Mouse (Mus musculus) kidney, postnatal 0 days (tissue): ENCODE data around the gene Cdc14a. TPM values are rescaled to one million over a fixed set of nuclear protein-coding genes. Genes with fewer than 3 reads are reported as not detected.

Experiments used
- ATAC-seq: fragments of 200-750 bp; cut with Nextera tagmentation; replicated peaks from 2 replicates; pipeline ENCODE4 v1.8.0; 2017; ENCODE audit warnings: low read depth, moderate number of reproducible peaks, moderate TSS enrichment, moderate library complexity; ENCODE audit not compliant: low FRiP score
- DNase-seq: peaks from one replicate; pipeline ENCODE4 v3.0.0-alpha.2; 2016; ENCODE audit warnings: low spot score
- H3K27ac ChIP-seq: fragments of 300-500 bp; sonication (generic); 2 replicates; pipeline ENCODE4 v1.5.1; 2014; ENCODE audit warnings: mild to moderate bottlenecking
- H3K27me3 ChIP-seq: fragments of 300-500 bp; sonication (generic); 2 replicates; pipeline ENCODE4 v1.6.1; 2014; ENCODE audit warnings: low read length, mixed read lengths; ENCODE audit not compliant: insufficient read depth
- H3K36me3 ChIP-seq: fragments of 300-500 bp; sonication (generic); 2 replicates; pipeline ENCODE4 v1.6.1; 2014; ENCODE audit warnings: low read length, mixed read lengths; ENCODE audit not compliant: insufficient read depth
- H3K4me1 ChIP-seq: fragments of 300-500 bp; sonication (generic); replicated peaks from 2 replicates; pipeline ENCODE4 v1.6.1; 2014; ENCODE audit warnings: antibody characterized with exemption, low read length, mixed read lengths; ENCODE audit not compliant: insufficient read depth
- H3K4me2 ChIP-seq: fragments of 300-500 bp; sonication (generic); 2 replicates; pipeline ENCODE4 v1.6.1; 2014; ENCODE audit warnings: mild to moderate bottlenecking, low read length, moderate library complexity, mixed read lengths
- H3K4me3 ChIP-seq: fragments of 300-500 bp; sonication (generic); replicated peaks from 2 replicates; pipeline ENCODE4 v1.5.1; 2014; ENCODE audit warnings: low read depth, low read length
- H3K9ac ChIP-seq: fragments of 300-500 bp; sonication (generic); 2 replicates; pipeline ENCODE4 v1.6.1; 2014; ENCODE audit warnings: low read depth, low read length
- H3K9me3 ChIP-seq: fragments of 300-500 bp; sonication (generic); replicated peaks from 2 replicates; pipeline ENCODE4 v1.6.1; 2016; ENCODE audit warnings: low read length, inconsistent platforms, mixed read lengths
- CTCF ChIP-seq: IDR thresholded peaks from 2 replicates; pipeline ENCODE4 v1.5.1; 2016; ENCODE audit warnings: antibody characterized with exemption, low read depth, mild to moderate bottlenecking, moderate library complexity
- WGBS: fragments of 180-500 bp; shearing (Covaris S2); extraction: QIAGEN DNeasy Blood & Tissue Kit; methylation state at CpG from one replicate; pipeline ENCODE4 v1.1.7; 2014; 5-methylcytosine and 5-hydroxymethylcytosine counted together
- polyA plus RNA-seq: library from polyadenylated mRNA; unstranded; fragments of >200 nt; fragmentation: Nextera tagmentation; extraction: Ambion mirVana; gene quantifications from 2 replicates; pipeline ENCODE4 v1.2.1, GENCODE M21; 2015

Gene Cdc14a
- polyA plus RNA-seq, 1 experiment from 2014 or later: 12.9 TPM

DNA sequence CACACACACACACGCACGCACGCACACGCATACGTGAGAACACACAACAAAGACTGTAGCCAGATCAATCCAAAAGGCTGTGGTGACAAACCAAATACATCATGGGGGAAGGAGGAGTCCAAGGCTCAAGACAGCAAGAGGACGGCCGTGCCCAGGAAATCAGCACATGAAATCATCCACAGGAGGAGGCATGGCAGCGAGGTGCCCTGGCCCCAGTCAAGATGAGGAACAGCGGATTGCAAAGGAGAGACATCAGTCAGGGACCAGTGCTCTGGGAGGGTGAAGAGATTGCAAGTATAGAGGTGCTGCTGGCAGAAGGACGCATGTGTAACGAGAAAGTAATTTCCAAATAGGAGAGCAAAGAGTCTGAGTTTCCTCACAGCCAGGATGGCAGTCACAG is 22.4 kb downstream of the Cdc14a start:
- H3K27me3 ChIP-seq: no peaks in the 10 kb centered on the region
- no peak overlapping the region for H3K4me2 ChIP-seq
- H3K36me3 ChIP-seq: no peaks in the 10 kb centered on the region; the same call in 1 of the 2 replicates
- no peaks in the 10 kb centered on the region for H3K9me3 ChIP-seq
- H3K9ac ChIP-seq: no peak overlapping the region
- H3K4me3 ChIP-seq: no peak overlapping the region
- 0 out of 2 replicates have a peak, but pooled peaks cover 4% of the 10 kb centered on the region for H3K4me1 ChIP-seq
- DNase-seq (no peak), ATAC-seq (no peak)
- WGBS: 79% methylated on average over 11 of the region's 11 CpGs
- H3K27ac ChIP-seq: no peak overlapping the region
- no peak for TF ChIP-seq CTCF

DNA sequence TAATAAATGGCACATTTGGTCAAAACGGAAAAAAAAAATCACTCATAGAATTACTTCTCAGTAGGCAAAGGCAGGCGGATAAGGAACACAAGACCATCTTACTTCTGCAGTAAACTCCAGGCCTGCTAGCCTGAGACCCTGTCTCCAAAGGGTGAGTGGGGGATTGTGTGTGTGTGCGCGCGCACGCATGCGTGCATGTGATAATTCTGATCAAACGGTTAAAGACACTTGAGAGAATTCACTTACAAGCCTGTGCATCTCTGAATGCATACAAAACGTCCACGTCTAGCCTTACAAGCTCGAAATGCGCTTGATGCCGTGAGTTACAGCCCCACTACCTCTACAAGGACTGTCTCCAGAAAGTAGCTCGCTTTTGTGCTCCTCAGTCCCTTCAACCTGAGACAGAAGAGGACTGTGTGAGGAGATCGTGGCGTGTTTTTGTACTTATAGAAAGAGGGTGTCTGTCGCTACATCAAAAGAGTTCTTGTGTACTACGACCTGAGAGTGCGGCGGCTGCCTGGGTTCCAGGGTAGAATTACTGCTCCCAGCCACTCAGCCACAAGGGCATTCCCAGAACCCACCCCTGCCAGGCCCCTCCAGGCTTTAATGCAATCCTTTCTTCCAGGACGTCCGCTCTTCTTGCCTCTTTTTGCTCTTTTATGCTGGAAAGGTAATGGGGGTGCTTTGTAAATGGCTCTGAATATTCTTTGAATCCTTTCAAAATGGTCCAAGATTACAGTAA is 24.3 kb downstream of the Cdc14a start:
- no peak for TF ChIP-seq CTCF
- DNase-seq: no peak
- Histone ChIP-seq H3K4me1 (0 out of 2 replicates have a peak, but pooled peaks cover 4% of the 10 kb centered on the region), H3K27me3 (no peaks in the 10 kb centered on the region), H3K4me3 (no peak overlapping the region), H3K9ac (no peak overlapping the region), H3K36me3 (no peaks in the 10 kb centered on the region; the same call in 1 of the 2 replicates), H3K9me3 (no peaks in the 10 kb centered on the region), H3K27ac (no peak overlapping the region), H3K4me2 (no peak overlapping the region)
- no peak for ATAC-seq
- WGBS: 73% methylated on average over 22 of the region's 22 CpGs

DNA sequence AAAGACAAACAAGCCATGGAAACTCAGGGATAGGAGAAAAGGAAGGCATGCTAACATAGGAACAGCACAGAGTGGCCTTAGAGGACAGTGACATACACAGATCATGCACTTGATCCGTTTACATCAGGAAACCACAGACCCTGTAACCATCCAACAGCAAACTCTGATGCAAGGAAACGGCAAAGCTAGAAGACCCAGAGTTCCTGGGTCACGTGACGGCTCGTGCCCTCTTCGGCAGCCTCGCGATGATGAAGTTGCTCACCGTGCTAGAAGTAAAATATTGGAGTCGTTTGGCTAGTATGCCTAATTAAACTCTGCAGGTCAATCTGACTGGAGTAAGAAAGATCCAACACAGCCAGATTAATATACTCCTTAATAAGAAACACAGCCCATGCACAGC is 25.3 kb downstream of the Cdc14a start:
- Histone ChIP-seq H3K9ac (no peak overlapping the region), H3K36me3 (no peaks in the 10 kb centered on the region), H3K4me3 (no peak overlapping the region), H3K27ac (no peak overlapping the region), H3K9me3 (no peaks in the 10 kb centered on the region), H3K4me2 (no peak overlapping the region), H3K27me3 (no peaks in the 10 kb centered on the region), H3K4me1 (0 out of 2 replicates have a peak, but pooled peaks cover 4% of the 10 kb centered on the region)
- no peak for ATAC-seq
- TF ChIP-seq CTCF: no peak
- WGBS: 45% methylated on average over 10 of the region's 10 CpGs
- DNase-seq: no peak

DNA sequence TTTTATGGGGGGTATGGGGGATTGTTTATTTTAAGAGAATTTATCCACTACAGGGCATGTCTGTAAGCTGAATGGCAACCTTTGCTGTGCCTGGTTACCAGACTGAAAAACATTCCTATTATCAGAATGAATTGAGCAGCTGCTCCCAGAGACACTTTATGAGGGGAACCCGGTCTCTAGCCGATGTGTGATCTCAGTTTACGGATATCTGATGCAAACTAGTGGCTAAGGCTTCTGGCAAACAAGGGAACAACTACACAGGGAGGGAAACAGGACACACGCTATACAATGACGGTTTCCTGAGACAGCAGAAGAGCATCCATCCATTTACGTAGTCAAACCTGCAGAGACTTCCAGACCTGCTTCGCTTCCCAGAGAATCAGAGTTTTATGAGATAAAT is 25.9 kb downstream of the Cdc14a start:
- 60% methylated on average over 7 of the region's 7 CpGs for WGBS
- no peak for DNase-seq
- no peak for ATAC-seq

DNA sequence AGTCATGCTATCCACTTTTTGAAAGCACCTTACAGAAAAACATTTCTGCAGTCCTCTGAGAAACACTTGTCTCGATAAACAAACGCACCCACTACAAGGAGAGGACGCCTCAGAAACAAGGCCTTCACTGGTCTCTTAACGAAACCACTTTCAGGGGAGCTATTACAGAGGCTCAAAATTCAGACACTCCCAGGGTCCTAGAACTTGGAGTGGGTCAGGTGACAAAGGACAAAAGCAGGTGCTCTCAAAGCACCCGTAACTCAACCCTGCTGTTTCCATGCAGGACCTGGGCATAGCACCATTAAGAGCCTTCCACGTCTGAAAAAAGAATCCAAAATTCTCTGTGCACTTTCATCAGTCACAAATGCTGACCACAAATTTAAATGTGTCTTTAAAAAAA is 26.5 kb downstream of the Cdc14a start:
- no peak for TF ChIP-seq CTCF
- no peaks in the 10 kb centered on the region for H3K9me3 ChIP-seq
- 0 out of 2 replicates have a peak, but pooled peaks cover 4% of the 10 kb centered on the region for H3K4me1 ChIP-seq
- no peak overlapping the region for H3K4me3 ChIP-seq
- H3K4me2 ChIP-seq: no peak overlapping the region
- no peak overlapping the region for H3K9ac ChIP-seq
- 87% methylated on average over 6 of the region's 6 CpGs for WGBS
- H3K27ac ChIP-seq: no peak overlapping the region
- H3K27me3 ChIP-seq: no peaks in the 10 kb centered on the region
- no peaks in the 10 kb centered on the region for H3K36me3 ChIP-seq
- ATAC-seq: no peak
- no peak for DNase-seq

More for the DNA sequence above, 25.9 kb downstream of the Cdc14a start:
- Histone ChIP-seq H3K4me2 (no peak overlapping the region), H3K4me1 (0 out of 2 replicates have a peak, but pooled peaks cover 4% of the 10 kb centered on the region), H3K4me3 (no peak overlapping the region), H3K36me3 (no peaks in the 10 kb centered on the region), H3K27ac (no peak overlapping the region), H3K9ac (no peak overlapping the region), H3K9me3 (no peaks in the 10 kb centered on the region), H3K27me3 (no peaks in the 10 kb centered on the region)
- TF ChIP-seq CTCF: no peak

DNA sequence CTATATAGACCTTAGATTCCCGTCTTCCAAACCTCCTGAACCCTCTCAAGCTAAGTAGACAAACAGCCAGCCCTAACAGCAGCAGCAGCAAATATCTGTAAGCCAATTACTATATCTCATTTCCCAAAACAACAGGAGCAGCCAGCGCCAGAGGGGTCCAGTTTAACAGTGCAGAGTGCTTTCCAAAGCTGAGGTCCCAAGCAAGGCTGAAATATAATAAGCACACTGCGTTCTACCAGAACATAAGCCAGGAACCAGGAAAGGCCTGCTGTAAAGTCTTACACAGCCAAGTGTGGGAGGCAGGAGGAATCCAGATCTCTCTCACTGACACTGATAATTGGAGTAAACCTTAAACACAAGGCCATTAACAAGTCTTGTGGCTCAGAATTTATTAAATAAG is 27.3 kb downstream of the Cdc14a start:
- Histone ChIP-seq H3K4me2 (no peak overlapping the region), H3K27me3 (no peaks in the 10 kb centered on the region), H3K4me1 (peaks cover 5% of the 10 kb centered on the region; the same call in 1 of the 2 replicates), H3K9me3 (no peaks in the 10 kb centered on the region), H3K27ac (no peak overlapping the region), H3K9ac (no peak overlapping the region), H3K36me3 (no peaks in the 10 kb centered on the region), H3K4me3 (no peak overlapping the region)
- ATAC-seq (no peak), DNase-seq (no peak)
- no peak for TF ChIP-seq CTCF
- WGBS: 65% methylated on average over 3 of the region's 3 CpGs
